Mouse (Mus musculus): ENCODE data around the gene Traip. TPM values are rescaled to one million over a fixed set of nuclear protein-coding genes. Genes with fewer than 3 reads are reported as not detected.

The Traip gene
- polyA plus RNA-seq, 1 experiment from 2014 or later, result 23.9 TPM

GRCm38 (mm10) chr9:107970311-107970710 lies 20.4 kb downstream of the Traip start:
- Histone ChIP-seq H3K9me3 (ENCODE audit: control insufficient read depth, low read length) (no peaks in the 10 kb centered on the region), H3K27me3 (replicated peaks; ENCODE audit: control insufficient read depth, insufficient read depth, low read length) (no peaks in the 10 kb centered on the region), H3K4me3 (ENCODE audit: low read depth, low read length) (no peak overlapping the region), H3K9ac (ENCODE audit: low read length) (no peak overlapping the region), H3K27ac (ENCODE audit: low read depth) (no peak overlapping the region), H3K4me2 (ENCODE audit: low read length) (no peak overlapping the region), H3K4me1 (replicated peaks; ENCODE audit: control insufficient read depth, insufficient read depth, low read length) (no peaks in the 10 kb centered on the region; the same call in 1 of the 2 replicates), H3K36me3 (ENCODE audit: control insufficient read depth, insufficient read depth, low read length) (peaks cover 33% of the 10 kb centered on the region)
- DNase-seq (ENCODE audit: low spot score) (no peak), ATAC-seq (replicated peaks; ENCODE audit: low FRiP score, low TSS enrichment, low read depth) (no peak)
- WGBS, result 87% methylated on average over 5 of the region's 5 CpGs

- ATAC-seq (replicated peaks; ENCODE audit: low FRiP score, low TSS enrichment, low read depth) (no peak), DNase-seq (ENCODE audit: low spot score) (no peak)
- Histone ChIP-seq H3K27ac (ENCODE audit: low read depth) (no peak overlapping the region), H3K9ac (ENCODE audit: low read length) (no peak overlapping the region), H3K27me3 (replicated peaks; ENCODE audit: control insufficient read depth, insufficient read depth, low read length) (no peaks in the 10 kb centered on the region), H3K36me3 (ENCODE audit: control insufficient read depth, insufficient read depth, low read length) (peaks cover 33% of the 10 kb centered on the region), H3K4me1 (replicated peaks; ENCODE audit: control insufficient read depth, insufficient read depth, low read length) (peaks cover 6% of the 10 kb centered on the region), H3K4me3 (ENCODE audit: low read depth, low read length) (no peak overlapping the region), H3K4me2 (ENCODE audit: low read length) (no peak overlapping the region), H3K9me3 (ENCODE audit: control insufficient read depth, low read length) (no peaks in the 10 kb centered on the region)
- WGBS, result 72% methylated on average over 8 of the region's 8 CpGs
Measured at GRCm38 (mm10) chr9:107971690-107972541, 22.0 kb downstream of the Traip start.

GRCm38 (mm10) chr9:107974491-107975171 lies 24.7 kb downstream of the Traip start:
- DNase-seq (ENCODE audit: low spot score) (no peak), ATAC-seq (replicated peaks; ENCODE audit: low FRiP score, low TSS enrichment, low read depth) (no peak)
- H3K9ac ChIP-seq (ENCODE audit: low read length), result no peak overlapping the region
- H3K4me3 ChIP-seq (ENCODE audit: low read depth, low read length), result no peak overlapping the region
- peaks cover 23% of the 10 kb centered on the region for H3K36me3 ChIP-seq (ENCODE audit: control insufficient read depth, insufficient read depth, low read length)
- no peak overlapping the region for H3K4me2 ChIP-seq (ENCODE audit: low read length)
- peak overlapping the region; percentile 54 for H3K27ac ChIP-seq (ENCODE audit: low read depth)
- H3K9me3 ChIP-seq (ENCODE audit: control insufficient read depth, low read length), result no peaks in the 10 kb centered on the region
- H3K27me3 ChIP-seq (replicated peaks; ENCODE audit: control insufficient read depth, insufficient read depth, low read length), result no peaks in the 10 kb centered on the region
- H3K4me1 ChIP-seq (replicated peaks; ENCODE audit: control insufficient read depth, insufficient read depth, low read length), result peaks cover 6% of the 10 kb centered on the region
- WGBS, result 79% methylated on average over 10 of the region's 10 CpGs

GRCm38 (mm10) chr9:107975399-107976386 lies 25.8 kb downstream of the Traip start, which contains the start of gene Uba7:
TSS of gene Uba7 (plus strand) at chr9:107975505.
- peak within 1 kb of the TSS; percentile 34 for H3K4me2 ChIP-seq (ENCODE audit: low read length)
- WGBS, result 63% methylated on average over 12 of the region's 12 CpGs
- H3K9ac ChIP-seq (ENCODE audit: low read length), result 0 out of 2 replicates have a peak within 1 kb of the TSS, but pooled peaks have one; percentile 5
- peaks cover 13% of the 10 kb centered on the region for H3K36me3 ChIP-seq (ENCODE audit: control insufficient read depth, insufficient read depth, low read length)
- no peaks in the 10 kb centered on the region for H3K27me3 ChIP-seq (replicated peaks; ENCODE audit: control insufficient read depth, insufficient read depth, low read length)
- H3K9me3 ChIP-seq (ENCODE audit: control insufficient read depth, low read length), result no peaks in the 10 kb centered on the region
- H3K27ac ChIP-seq (ENCODE audit: low read depth), result peak within 1 kb of the TSS; percentile 54
- peaks cover 12% of the 10 kb centered on the region for H3K4me1 ChIP-seq (replicated peaks; ENCODE audit: control insufficient read depth, insufficient read depth, low read length)
- H3K4me3 ChIP-seq (ENCODE audit: low read depth, low read length), result 0 out of 2 replicates have a peak within 1 kb of the TSS, but pooled peaks have one; percentile 6
- ATAC-seq (replicated peaks; ENCODE audit: low FRiP score, low TSS enrichment, low read depth) (no peak; the same call in 1 of the 2 replicates), DNase-seq (ENCODE audit: low spot score) (peak; percentile 62)

DNA sequence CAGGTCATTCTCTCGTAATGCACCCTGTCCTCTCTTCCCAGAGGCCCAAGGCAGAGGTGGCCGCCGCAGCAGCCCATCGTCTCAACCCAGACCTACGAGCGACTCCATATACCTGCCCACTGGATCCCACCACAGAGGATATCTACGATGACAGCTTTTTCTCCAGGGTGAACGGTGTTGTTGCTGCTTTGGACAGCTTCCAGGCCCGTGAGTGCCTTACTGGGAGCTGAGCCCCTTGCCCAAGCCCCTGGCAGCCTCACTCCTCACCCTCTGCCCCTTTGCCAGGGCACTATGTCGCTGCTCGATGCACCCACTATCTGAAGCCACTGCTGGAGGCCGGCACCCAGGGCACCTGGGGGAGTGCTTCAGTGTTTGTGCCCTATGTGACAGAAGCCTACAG lies 28.9 kb downstream of the Traip start:
- Histone ChIP-seq H3K27me3 (replicated peaks; ENCODE audit: control insufficient read depth, insufficient read depth, low read length) (no peaks in the 10 kb centered on the region), H3K9ac (ENCODE audit: low read length) (no peak overlapping the region), H3K4me2 (ENCODE audit: low read length) (no peak overlapping the region), H3K27ac (ENCODE audit: low read depth) (no peak overlapping the region), H3K4me3 (ENCODE audit: low read depth, low read length) (no peak overlapping the region), H3K36me3 (ENCODE audit: control insufficient read depth, insufficient read depth, low read length) (no peaks in the 10 kb centered on the region), H3K9me3 (ENCODE audit: control insufficient read depth, low read length) (no peaks in the 10 kb centered on the region), H3K4me1 (replicated peaks; ENCODE audit: control insufficient read depth, insufficient read depth, low read length) (peaks cover 31% of the 10 kb centered on the region)
- ATAC-seq (replicated peaks; ENCODE audit: low FRiP score, low TSS enrichment, low read depth) (no peak), DNase-seq (ENCODE audit: low spot score) (no peak)
- 90% methylated on average over 12 of the region's 12 CpGs for WGBS

DNA sequence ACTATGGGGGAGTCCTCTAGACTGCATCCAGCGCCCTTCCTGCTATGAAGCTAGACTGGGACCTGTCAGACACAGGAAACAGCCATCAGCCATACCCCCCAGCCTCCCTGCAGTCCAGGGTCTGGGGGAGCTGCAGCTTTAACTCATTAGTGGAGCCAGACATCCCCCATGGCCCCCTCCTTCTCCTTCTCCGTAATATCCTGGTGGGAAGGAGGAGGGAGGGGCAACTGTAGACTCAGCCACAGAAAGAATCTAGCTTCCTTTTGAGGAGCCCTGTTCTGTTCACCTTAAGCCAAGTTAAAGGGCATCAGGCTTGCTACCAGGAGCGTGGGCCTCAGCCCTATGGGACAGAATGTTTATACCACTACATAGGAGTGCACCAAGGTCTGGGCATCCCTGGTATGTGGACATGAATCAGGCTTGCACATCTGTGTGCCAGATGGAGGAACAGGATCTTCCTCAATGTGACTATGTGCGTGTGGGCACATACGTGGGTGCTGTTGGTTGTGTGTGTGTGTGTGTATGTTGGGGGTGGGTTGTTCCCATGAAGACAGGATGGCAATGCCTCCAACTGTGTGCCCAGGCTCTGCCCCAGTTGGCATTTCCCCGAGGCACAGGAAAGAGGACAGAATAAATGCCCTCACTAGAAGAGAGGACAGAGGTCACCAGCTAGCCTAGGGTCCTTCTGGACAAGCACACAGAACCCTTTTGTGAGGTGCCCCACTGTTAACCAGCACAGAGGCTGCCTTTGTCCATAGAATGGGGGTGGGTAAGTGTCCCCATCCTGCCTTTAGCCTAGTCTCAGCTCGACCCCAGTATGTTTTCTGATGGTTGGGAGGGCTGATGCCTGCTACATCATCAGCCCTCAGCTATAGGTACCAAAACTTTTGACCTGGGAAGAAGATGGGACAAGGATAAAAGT lies 32.0 kb downstream of the Traip start:
- WGBS, result 18% methylated on average over 6 of the region's 7 CpGs
- H3K4me3 ChIP-seq (ENCODE audit: low read depth, low read length), result peak overlapping the region; percentile 80
- ATAC-seq (replicated peaks; ENCODE audit: low FRiP score, low TSS enrichment, low read depth), result peak; percentile 26; the same call in 1 of the 2 replicates
- H3K27ac ChIP-seq (ENCODE audit: low read depth), result peak overlapping the region; percentile 100
- H3K9ac ChIP-seq (ENCODE audit: low read length), result peak overlapping the region; percentile 38
- H3K36me3 ChIP-seq (ENCODE audit: control insufficient read depth, insufficient read depth, low read length), result 0 out of 2 replicates have a peak, but pooled peaks cover 5% of the 10 kb centered on the region
- no peaks in the 10 kb centered on the region for H3K27me3 ChIP-seq (replicated peaks; ENCODE audit: control insufficient read depth, insufficient read depth, low read length)
- peak; percentile 76 for DNase-seq (ENCODE audit: low spot score)
- H3K4me1 ChIP-seq (replicated peaks; ENCODE audit: control insufficient read depth, insufficient read depth, low read length), result peaks cover 30% of the 10 kb centered on the region
- H3K9me3 ChIP-seq (ENCODE audit: control insufficient read depth, low read length), result no peaks in the 10 kb centered on the region
- peak overlapping the region; percentile 65 for H3K4me2 ChIP-seq (ENCODE audit: low read length)

DNA sequence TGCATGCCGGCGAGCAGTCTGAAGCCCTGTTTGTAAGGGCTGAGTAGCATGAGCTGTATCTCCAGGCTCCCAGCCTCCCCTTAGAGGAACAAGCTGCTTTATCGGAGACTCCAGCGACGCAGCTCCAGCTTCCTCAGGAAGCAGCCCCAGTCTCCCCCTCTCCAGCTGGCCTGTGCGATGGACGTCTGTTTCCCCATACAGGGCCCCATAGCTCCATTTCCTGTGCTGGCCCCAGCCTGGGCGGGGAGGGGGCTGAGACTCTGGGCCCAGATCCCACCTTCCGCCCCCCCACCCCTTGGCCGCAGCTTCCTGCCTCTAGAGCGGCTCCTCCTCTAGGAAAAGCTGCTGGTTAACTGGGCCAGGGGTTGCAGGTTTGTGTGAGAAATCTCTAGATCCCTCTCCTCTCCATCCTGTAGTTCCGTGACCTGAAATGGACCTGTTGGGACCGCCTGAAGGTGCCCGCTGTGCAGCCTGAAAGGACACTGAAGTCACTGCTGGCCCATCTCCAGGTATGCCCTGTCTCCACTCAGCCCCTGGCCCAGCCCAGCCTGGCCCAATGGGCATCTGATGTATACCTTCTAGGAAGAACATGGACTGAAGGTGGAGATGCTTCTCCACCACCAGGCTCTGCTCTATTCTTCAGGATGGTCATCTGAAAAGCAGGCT lies 32.9 kb downstream of the Traip start, which contains the start of gene Gm20661:
TSS of gene Gm20661 (plus strand) at position 378 of the 666 bp plus-strand sequence.
- DNase-seq (ENCODE audit: low spot score) (peak; percentile 91), ATAC-seq (replicated peaks; ENCODE audit: low FRiP score, low TSS enrichment, low read depth) (peak; percentile 65)
- Histone ChIP-seq H3K4me2 (ENCODE audit: low read length) (peak within 1 kb of the TSS; percentile 65), H3K9me3 (ENCODE audit: control insufficient read depth, low read length) (no peaks in the 10 kb centered on the region), H3K36me3 (ENCODE audit: control insufficient read depth, insufficient read depth, low read length) (0 out of 2 replicates have a peak, but pooled peaks cover 5% of the 10 kb centered on the region), H3K27me3 (replicated peaks; ENCODE audit: control insufficient read depth, insufficient read depth, low read length) (no peaks in the 10 kb centered on the region), H3K4me1 (replicated peaks; ENCODE audit: control insufficient read depth, insufficient read depth, low read length) (peaks cover 30% of the 10 kb centered on the region), H3K27ac (ENCODE audit: low read depth) (peak within 1 kb of the TSS; percentile 100), H3K4me3 (ENCODE audit: low read depth, low read length) (peak within 1 kb of the TSS; percentile 80), H3K9ac (ENCODE audit: low read length) (peak within 1 kb of the TSS; percentile 74)
- WGBS, result 16% methylated on average over 14 of the region's 14 CpGs
